Mouse (Mus musculus) spleen, adult 2 months (tissue): ENCODE results near the gene Ptprm. TPM values are rescaled to one million over a fixed set of nuclear protein-coding genes. Genes with fewer than 3 reads are reported as not detected.

Experiments used
- DNase-seq, 2 experiments: peaks; one replicate each; pipeline versions ENCODE4 v3.0.0 to v3.0.0-alpha.2; 2012 to 2021; ENCODE audit warnings: low spot score in 2 of 2, low read depth in 1 of 2
- H3K27ac ChIP-seq: fragments of 200-500 bp; 2 replicates; pipeline ENCODE4 v1.5.1; 2012; ENCODE audit warnings: low read length, inconsistent platforms; ENCODE audit not compliant: insufficient read depth
- H3K27me3 ChIP-seq: fragments of 200-500 bp; 2 replicates; pipeline ENCODE4 v1.6.1; 2012; ENCODE audit warnings: mild to moderate bottlenecking, moderate library complexity, low read length, inconsistent platforms; ENCODE audit not compliant: control insufficient read depth, insufficient read depth
- H3K36me3 ChIP-seq: fragments of 200-500 bp; 2 replicates; pipeline ENCODE4 v1.6.1; 2012; ENCODE audit warnings: mild to moderate bottlenecking, low read length, inconsistent platforms; ENCODE audit not compliant: control insufficient read depth, insufficient read depth
- H3K4me1 ChIP-seq: fragments of 200-500 bp; 2 replicates; pipeline ENCODE4 v1.6.1; 2011; ENCODE audit warnings: inconsistent platforms; ENCODE audit not compliant: control insufficient read depth, insufficient read depth, insufficient read length
- H3K4me3 ChIP-seq: fragments of 200-500 bp; 2 replicates; pipeline ENCODE4 v1.5.1; 2011; ENCODE audit warnings: mild to moderate bottlenecking, inconsistent platforms; ENCODE audit not compliant: insufficient read depth, insufficient read length; ENCODE audit errors: extremely low read depth
- CTCF ChIP-seq: fragments of 200-500 bp; IDR thresholded peaks from 2 replicates; pipeline ENCODE4 v1.5.1; 2011; ENCODE audit warnings: mild to moderate bottlenecking, inconsistent platforms; ENCODE audit not compliant: insufficient read depth, insufficient read length, insufficient replicate concordance; ENCODE audit errors: extremely low read depth
- POLR2A ChIP-seq: fragments of 200-500 bp; IDR thresholded peaks from 2 replicates; pipeline ENCODE4 v1.6.1; 2011; ENCODE audit warnings: low read depth, low read length, inconsistent platforms
- WGBS: fragments of 180-500 bp; shearing (Covaris S2); methylation state at CpG from one replicate; pipeline ENCODE4 v1.1.7; 2018; 5-methylcytosine and 5-hydroxymethylcytosine counted together
- polyA plus RNA-seq: library from polyadenylated mRNA; depleted of rRNA; stranded (reverse); fragments of >200 nt; gene quantifications from 2 replicates; pipeline ENCODE4 v1.2.3, GENCODE M21; 2012

Ptprm gene
- polyA plus RNA-seq, 1 experiment, result 5.0 TPM

GRCm38 (mm10) chr17:67266270-67266669, 88.0 kb downstream of the Ptprm start:
- H3K4me1 ChIP-seq, result no peaks in the 10 kb centered on the region
- TF ChIP-seq POLR2A (no peak), CTCF (no peak)
- H3K4me3 ChIP-seq, result no peak overlapping the region
- no peaks in the 10 kb centered on the region for H3K36me3 ChIP-seq
- H3K27ac ChIP-seq, result no peak overlapping the region
- DNase-seq, result no peak
- 72% methylated on average over 6 of the region's 6 CpGs for WGBS
- no peaks in the 10 kb centered on the region for H3K27me3 ChIP-seq

- Histone ChIP-seq H3K27me3 (no peaks in the 10 kb centered on the region), H3K27ac (no peak overlapping the region), H3K4me1 (no peaks in the 10 kb centered on the region), H3K36me3 (no peaks in the 10 kb centered on the region), H3K4me3 (no peak overlapping the region)
- no peak for DNase-seq
- 88% methylated on average over 4 of the region's 4 CpGs for WGBS
- no peak for TF ChIP-seq CTCF
- no peak for TF ChIP-seq POLR2A
Measured at GRCm38 (mm10) chr17:67265520-67265919, 88.7 kb downstream of the Ptprm start.

- no peak for DNase-seq
- no peaks in the 10 kb centered on the region for H3K36me3 ChIP-seq
- H3K27ac ChIP-seq, result no peak overlapping the region
- no peak for TF ChIP-seq POLR2A
- TF ChIP-seq CTCF, result no peak
- no peak overlapping the region for H3K4me3 ChIP-seq
- H3K27me3 ChIP-seq, result no peaks in the 10 kb centered on the region
- no peaks in the 10 kb centered on the region for H3K4me1 ChIP-seq
- 86% methylated on average over 6 of the region's 6 CpGs for WGBS
Measured at GRCm38 (mm10) chr17:67264716-67265115, 89.5 kb downstream of the Ptprm start.

- Histone ChIP-seq H3K27ac (no peak overlapping the region), H3K36me3 (no peaks in the 10 kb centered on the region), H3K4me1 (no peaks in the 10 kb centered on the region), H3K27me3 (no peaks in the 10 kb centered on the region), H3K4me3 (no peak overlapping the region)
- 69% methylated on average over 1 of the region's 1 CpGs for WGBS
- TF ChIP-seq CTCF (no peak), POLR2A (no peak)
- no peak for DNase-seq
Measured at GRCm38 (mm10) chr17:67263024-67263423, 91.2 kb downstream of the Ptprm start.

GRCm38 (mm10) chr17:67260016-67260415, 94.2 kb downstream of the Ptprm start:
- Histone ChIP-seq H3K4me1 (no peaks in the 10 kb centered on the region), H3K36me3 (no peaks in the 10 kb centered on the region), H3K27me3 (no peaks in the 10 kb centered on the region), H3K27ac (no peak overlapping the region), H3K4me3 (no peak overlapping the region)
- TF ChIP-seq POLR2A, result no peak
- no peak for TF ChIP-seq CTCF
- WGBS, result 56% methylated on average over 4 of the region's 4 CpGs
- DNase-seq, result no peak

GRCm38 (mm10) chr17:67257780-67258179, 96.5 kb downstream of the Ptprm start:
- Histone ChIP-seq H3K4me1 (no peaks in the 10 kb centered on the region), H3K27me3 (no peaks in the 10 kb centered on the region), H3K4me3 (no peak overlapping the region), H3K27ac (no peak overlapping the region), H3K36me3 (no peaks in the 10 kb centered on the region)
- TF ChIP-seq POLR2A (no peak), CTCF (no peak)
- no peak for DNase-seq
- WGBS, result 87% methylated on average over 5 of the region's 5 CpGs

GRCm38 (mm10) chr17:67256171-67256570, 98.1 kb downstream of the Ptprm start:
- no peak overlapping the region for H3K4me3 ChIP-seq
- H3K36me3 ChIP-seq, result no peaks in the 10 kb centered on the region
- no peak for TF ChIP-seq POLR2A
- WGBS, result 88% methylated on average over 6 of the region's 6 CpGs
- no peaks in the 10 kb centered on the region for H3K27me3 ChIP-seq
- no peaks in the 10 kb centered on the region for H3K4me1 ChIP-seq
- DNase-seq, result no peak
- no peak overlapping the region for H3K27ac ChIP-seq
